Mouse (Mus musculus) liver, embryonic 12.5 days (tissue): Measurements from ENCODE around the gene Opn4. TPM values are rescaled to one million over a fixed set of nuclear protein-coding genes. Genes with fewer than 3 reads are reported as not detected.
A peak's percentile ranks its signal among the peaks of the same experiment; 100 is the strongest.

Experiments
- ATAC-seq: fragments of 200-750 bp; cut with Nextera tagmentation; 2 replicates; pipeline ENCODE4 v1.8.0; 2017; ENCODE audit warnings: moderate number of reproducible peaks, mild to moderate bottlenecking, moderate library complexity
- H3K27ac ChIP-seq: fragments of 300-500 bp; sonication (generic); 2 replicates; pipeline ENCODE4 v1.5.1; 2016; ENCODE audit warnings: mild to moderate bottlenecking
- H3K27me3 ChIP-seq: fragments of 300-500 bp; sonication (generic); replicated peaks from 2 replicates; pipeline ENCODE4 v1.6.1; 2016; ENCODE audit warnings: mild to moderate bottlenecking, moderate library complexity
- H3K36me3 ChIP-seq: fragments of 300-500 bp; sonication (generic); 2 replicates; pipeline ENCODE4 v1.6.1; 2016; ENCODE audit warnings: mild to moderate bottlenecking, moderate library complexity
- H3K4me1 ChIP-seq: fragments of 300-500 bp; sonication (generic); 2 replicates; pipeline ENCODE4 v1.6.1; 2016
- H3K4me2 ChIP-seq: fragments of 300-500 bp; sonication (generic); 2 replicates; pipeline ENCODE4 v1.6.1; 2016; ENCODE audit warnings: mild to moderate bottlenecking, moderate library complexity
- H3K4me3 ChIP-seq: fragments of 300-500 bp; sonication (generic); 2 replicates; pipeline ENCODE4 v1.5.1; 2016; ENCODE audit warnings: mild to moderate bottlenecking, moderate library complexity
- H3K9ac ChIP-seq: fragments of 300-500 bp; sonication (generic); 2 replicates; pipeline ENCODE4 v1.6.1; 2016; ENCODE audit warnings: mild to moderate bottlenecking, moderate library complexity
- H3K9me3 ChIP-seq: fragments of 300-500 bp; sonication (generic); replicated peaks from 2 replicates; pipeline ENCODE4 v1.6.1; 2016; ENCODE audit warnings: mild to moderate bottlenecking, moderate library complexity
- WGBS: fragments of 180-500 bp; shearing (Covaris S2); methylation state at CpG from one replicate; pipeline ENCODE4 v1.1.7; 2016; ENCODE audit not compliant: insufficient replicate concordance; 5-methylcytosine and 5-hydroxymethylcytosine counted together
- polyA plus RNA-seq: library from polyadenylated mRNA; unstranded; fragments of >200 nt; fragmentation: Nextera tagmentation; extraction: Ambion mirVana; gene quantifications from 2 replicates; pipeline ENCODE4 v1.2.1, GENCODE M21; 2016

Gene Opn4
- polyA plus RNA-seq, 1 experiment from 2014 or later: not detected

DNA sequence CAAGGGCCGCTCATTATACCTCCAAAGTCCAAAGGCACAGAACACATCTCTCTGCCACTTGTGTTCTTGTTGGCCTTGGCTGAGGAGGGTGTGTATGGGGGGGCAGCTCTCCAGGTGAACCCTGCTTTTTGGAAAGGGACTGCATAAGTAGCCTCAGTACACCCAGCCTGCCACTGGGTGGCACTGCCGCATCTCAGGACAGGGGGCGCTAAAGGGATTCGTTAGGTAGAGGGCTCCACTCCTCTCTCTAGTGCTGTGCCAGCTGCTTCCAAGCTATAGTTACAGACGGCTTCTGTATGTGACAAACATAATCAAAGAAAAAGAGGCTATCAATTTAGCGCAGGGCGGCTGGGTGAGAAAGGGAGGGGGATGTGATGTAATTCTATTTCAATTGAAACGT lies 16.9 kb upstream of the Opn4 start:
- 4% methylated on average over 8 of the region's 8 CpGs for WGBS
- Histone ChIP-seq H3K27me3 (peaks cover 25% of the 10 kb centered on the region), H3K9me3 (no peaks in the 10 kb centered on the region), H3K9ac (no peak overlapping the region), H3K4me3 (no peak overlapping the region), H3K36me3 (no peaks in the 10 kb centered on the region), H3K4me1 (peaks cover 42% of the 10 kb centered on the region), H3K4me2 (no peak overlapping the region), H3K27ac (no peak overlapping the region)
- peak; percentile 52 for ATAC-seq

DNA sequence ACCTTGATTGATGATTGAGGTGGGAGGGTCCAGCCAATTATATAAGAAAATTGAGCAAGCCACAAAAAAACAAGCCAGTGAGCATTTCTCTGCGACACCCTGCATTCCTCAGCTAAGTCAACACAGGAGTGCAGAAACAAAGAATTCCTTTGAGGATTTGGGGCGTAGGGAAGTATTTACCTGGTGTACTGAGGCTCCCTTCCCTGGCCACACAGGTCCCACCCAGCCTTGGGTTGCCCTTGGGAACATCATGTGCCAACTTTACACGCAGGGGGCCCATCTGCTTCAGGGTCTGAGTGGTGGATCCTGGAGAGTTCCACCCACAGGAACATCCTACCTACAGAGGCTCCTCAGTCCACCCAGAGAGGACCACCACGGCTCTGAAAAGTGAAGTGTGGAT lies 15.7 kb upstream of the Opn4 start:
- Histone ChIP-seq H3K27me3 (peaks cover 25% of the 10 kb centered on the region), H3K4me2 (peak overlapping the region; percentile 74), H3K36me3 (no peaks in the 10 kb centered on the region), H3K27ac (no peak overlapping the region), H3K4me1 (peaks cover 31% of the 10 kb centered on the region), H3K4me3 (no peak overlapping the region; the same call in 1 of the 2 replicates), H3K9ac (no peak overlapping the region), H3K9me3 (no peaks in the 10 kb centered on the region)
- no peak for ATAC-seq
- 73% methylated on average over 4 of the region's 4 CpGs for WGBS

DNA sequence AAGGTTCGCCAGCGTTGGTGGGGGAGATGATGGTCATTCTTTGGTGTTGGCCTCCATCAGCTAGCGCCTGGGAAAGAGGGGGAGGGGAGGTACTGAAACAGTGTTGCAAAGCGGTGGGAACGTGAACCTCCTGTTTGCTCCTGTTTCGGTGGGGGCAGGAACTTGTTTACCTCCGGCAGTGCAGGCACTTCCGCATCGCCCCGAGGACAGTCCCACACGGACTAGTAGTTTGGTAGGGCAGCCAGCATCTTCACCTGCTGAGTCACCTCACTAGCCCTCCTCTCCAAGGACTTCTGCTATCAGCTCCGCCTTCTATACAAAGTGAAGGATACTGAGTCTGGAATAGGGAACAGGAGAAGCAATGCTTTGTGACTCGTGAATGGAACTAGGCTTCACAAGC lies 15.1 kb upstream of the Opn4 start:
- H3K27ac ChIP-seq: no peak overlapping the region
- ATAC-seq: peak; percentile 65
- H3K27me3 ChIP-seq: peaks cover 25% of the 10 kb centered on the region
- WGBS: 3% methylated on average over 13 of the region's 13 CpGs
- H3K36me3 ChIP-seq: no peaks in the 10 kb centered on the region
- peak overlapping the region; percentile 61 for H3K9ac ChIP-seq
- peak overlapping the region; percentile 74 for H3K4me2 ChIP-seq
- H3K4me3 ChIP-seq: peak overlapping the region; percentile 53
- peaks cover 28% of the 10 kb centered on the region for H3K4me1 ChIP-seq
- H3K9me3 ChIP-seq: no peaks in the 10 kb centered on the region

DNA sequence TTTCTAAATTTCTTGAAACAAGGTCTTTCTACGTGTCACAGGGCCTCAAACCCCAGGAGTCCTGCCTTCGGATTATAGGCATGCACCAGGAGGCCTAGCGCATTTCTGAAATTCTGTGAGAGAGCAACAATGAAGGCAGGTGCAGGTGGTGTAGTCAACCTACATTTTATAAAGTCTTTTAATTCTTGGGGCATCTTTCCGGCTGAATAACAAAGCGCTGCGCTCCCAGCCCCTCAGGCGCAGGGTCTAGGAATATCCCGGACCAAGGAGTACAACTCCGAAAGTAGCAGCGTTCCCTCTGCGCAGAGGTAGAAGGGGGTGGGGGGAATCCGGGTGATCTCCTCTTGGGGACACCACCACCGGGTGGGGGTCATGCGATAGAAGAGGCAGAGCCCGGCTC lies 14.6 kb upstream of the Opn4 start:
- Histone ChIP-seq H3K9me3 (no peaks in the 10 kb centered on the region), H3K4me2 (peak overlapping the region; percentile 74), H3K36me3 (no peaks in the 10 kb centered on the region), H3K27me3 (peaks cover 28% of the 10 kb centered on the region), H3K9ac (peak overlapping the region; percentile 61), H3K27ac (no peak overlapping the region), H3K4me1 (peaks cover 28% of the 10 kb centered on the region), H3K4me3 (peak overlapping the region; percentile 53)
- no peak for ATAC-seq
- 26% methylated on average over 15 of the region's 15 CpGs for WGBS

DNA sequence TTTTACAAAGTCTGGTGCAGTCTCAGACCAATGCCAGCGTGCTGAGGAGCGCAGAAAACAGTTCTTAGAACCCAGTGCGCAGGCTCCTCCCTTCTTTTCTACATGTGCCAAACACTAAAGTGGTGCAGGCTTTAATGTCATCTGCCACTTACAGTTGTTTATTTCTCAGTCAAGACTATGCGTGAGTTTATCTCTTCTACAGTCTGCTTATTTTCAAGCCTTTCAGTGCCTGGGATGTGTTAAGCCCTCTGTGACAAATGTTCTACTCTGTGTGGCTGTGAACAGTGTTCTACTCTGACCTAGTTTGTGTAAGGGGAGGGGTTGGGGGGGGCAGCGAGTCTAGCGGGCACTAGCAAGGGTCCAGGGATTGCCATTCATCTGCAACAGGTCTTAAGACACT lies 13.6 kb upstream of the Opn4 start:
- Histone ChIP-seq H3K9ac (no peak overlapping the region), H3K4me1 (peaks cover 21% of the 10 kb centered on the region), H3K27me3 (peaks cover 35% of the 10 kb centered on the region), H3K27ac (no peak overlapping the region), H3K4me2 (no peak overlapping the region), H3K4me3 (no peak overlapping the region), H3K36me3 (no peaks in the 10 kb centered on the region), H3K9me3 (no peaks in the 10 kb centered on the region)
- 57% methylated on average over 6 of the region's 6 CpGs for WGBS
- no peak for ATAC-seq

DNA sequence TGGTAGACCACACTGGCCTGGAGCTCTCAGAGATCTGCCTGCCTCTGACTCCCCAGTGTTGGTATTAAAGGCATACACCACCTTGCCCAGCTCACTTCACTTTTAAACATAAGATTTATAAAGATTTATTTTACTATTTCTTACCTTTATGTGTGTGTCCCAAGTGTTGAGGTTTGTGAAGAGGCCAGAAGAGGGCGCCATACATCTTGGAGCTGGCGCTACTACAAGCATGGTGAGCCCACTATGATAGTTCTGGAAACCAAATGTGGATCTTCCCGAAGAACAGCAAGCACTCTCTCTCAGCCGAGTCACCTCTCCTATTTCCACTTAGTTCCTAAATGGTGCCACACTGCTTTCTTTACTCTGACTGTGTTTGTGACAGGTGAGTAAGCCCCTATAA lies 12.3 kb upstream of the Opn4 start:
- ATAC-seq: no peak

DNA sequence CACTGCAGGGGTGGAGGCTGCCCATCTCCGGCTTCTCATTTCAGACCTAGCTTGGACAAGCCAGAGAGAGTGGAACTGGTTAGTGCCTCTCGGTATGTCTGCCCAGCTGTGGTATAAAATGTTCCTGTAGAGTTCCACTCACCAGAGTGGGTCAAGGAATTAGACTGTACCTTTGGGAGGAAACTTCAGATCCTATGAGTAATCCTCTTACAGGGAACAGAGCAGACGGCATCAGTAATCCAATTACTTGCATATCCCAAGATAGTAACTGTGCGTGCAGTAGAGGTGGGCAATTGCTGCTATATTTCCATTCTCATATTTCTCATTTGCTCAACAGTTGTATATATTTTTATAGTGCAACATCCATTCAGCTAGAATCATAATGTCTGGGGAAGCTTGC lies 11.6 kb upstream of the Opn4 start:
- Histone ChIP-seq H3K4me3 (no peak overlapping the region), H3K27me3 (peaks cover 49% of the 10 kb centered on the region), H3K4me1 (peaks cover 16% of the 10 kb centered on the region), H3K9ac (no peak overlapping the region), H3K36me3 (no peaks in the 10 kb centered on the region), H3K4me2 (no peak overlapping the region), H3K9me3 (no peaks in the 10 kb centered on the region), H3K27ac (no peak overlapping the region)
- no peak for ATAC-seq
- 73% methylated on average over 4 of the region's 4 CpGs for WGBS

More for the DNA sequence above, 12.3 kb upstream of the Opn4 start:
- H3K36me3 ChIP-seq: no peaks in the 10 kb centered on the region
- peaks cover 48% of the 10 kb centered on the region for H3K27me3 ChIP-seq
- WGBS: 20% methylated on average over 4 of the region's 4 CpGs
- H3K4me2 ChIP-seq: no peak overlapping the region
- no peak overlapping the region for H3K27ac ChIP-seq
- no peak overlapping the region for H3K4me3 ChIP-seq
- H3K9ac ChIP-seq: no peak overlapping the region
- no peaks in the 10 kb centered on the region for H3K9me3 ChIP-seq
- H3K4me1 ChIP-seq: peaks cover 17% of the 10 kb centered on the region

DNA sequence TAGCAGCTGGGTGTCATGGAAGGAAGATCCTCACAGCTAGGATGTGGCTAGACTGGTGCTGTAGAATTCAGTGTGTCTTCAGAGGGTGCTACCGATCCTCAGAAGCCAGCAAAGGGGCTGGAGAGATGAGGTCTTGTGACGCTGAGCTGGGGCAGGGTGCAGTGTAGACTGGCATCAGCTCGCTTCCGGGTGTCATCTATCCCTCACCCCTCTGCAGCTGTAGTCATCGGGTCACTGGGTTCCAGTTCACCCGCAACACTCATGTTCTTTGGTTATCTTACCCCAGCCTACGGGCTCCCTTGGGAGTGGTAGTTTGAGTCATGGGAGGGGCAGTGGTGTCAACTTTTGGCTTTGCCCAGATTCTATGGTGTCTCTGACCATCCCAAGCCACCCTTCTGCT lies 2.0 kb upstream of the Opn4 start:
- Histone ChIP-seq H3K27me3 (peaks cover 15% of the 10 kb centered on the region; the same call in 1 of the 2 replicates), H3K4me2 (no peak overlapping the region), H3K36me3 (no peaks in the 10 kb centered on the region), H3K9me3 (no peaks in the 10 kb centered on the region), H3K9ac (no peak overlapping the region), H3K27ac (no peak overlapping the region), H3K4me3 (no peak overlapping the region), H3K4me1 (no peaks in the 10 kb centered on the region)
- ATAC-seq: no peak
- WGBS: 70% methylated on average over 7 of the region's 7 CpGs

DNA sequence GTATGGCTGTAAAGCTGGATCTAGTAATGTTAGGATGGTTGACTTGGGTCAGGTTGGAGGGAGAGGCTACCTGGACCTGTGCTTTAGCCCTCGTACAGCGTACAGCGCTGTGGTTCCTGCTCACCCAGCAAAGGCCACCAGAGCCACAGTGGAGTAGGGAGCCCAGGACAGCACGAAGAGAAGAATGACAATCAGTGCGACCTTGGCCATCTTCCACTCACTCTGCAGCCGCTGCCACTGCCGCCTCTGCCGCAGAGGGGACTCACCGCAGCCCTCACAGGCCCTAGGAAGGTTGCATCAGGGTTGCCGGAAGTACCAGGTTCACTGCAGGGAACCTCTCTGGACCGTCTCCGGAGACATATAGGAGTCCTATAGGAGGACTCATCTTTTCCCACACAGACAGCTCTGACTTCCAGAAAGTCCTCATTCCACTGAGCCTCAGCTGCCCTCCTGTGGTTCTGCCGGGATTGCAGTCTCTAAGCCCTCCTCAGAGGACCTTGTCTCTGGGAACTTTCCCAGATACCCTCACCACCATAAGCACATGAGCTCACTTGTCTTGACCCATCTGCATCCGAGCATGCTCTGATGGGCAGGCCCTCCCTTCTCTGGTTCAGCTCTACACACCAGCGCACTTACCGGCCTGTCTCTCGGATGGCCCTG lies 4.2 kb downstream of the Opn4 start:
- WGBS: 59% methylated on average over 17 of the region's 17 CpGs
- Histone ChIP-seq H3K4me1 (peaks cover 6% of the 10 kb centered on the region; the same call in 1 of the 2 replicates), H3K27ac (no peak overlapping the region), H3K4me3 (no peak overlapping the region), H3K9ac (no peak overlapping the region), H3K9me3 (no peaks in the 10 kb centered on the region), H3K27me3 (peaks cover 49% of the 10 kb centered on the region), H3K36me3 (no peaks in the 10 kb centered on the region), H3K4me2 (no peak overlapping the region)
- no peak for ATAC-seq

DNA sequence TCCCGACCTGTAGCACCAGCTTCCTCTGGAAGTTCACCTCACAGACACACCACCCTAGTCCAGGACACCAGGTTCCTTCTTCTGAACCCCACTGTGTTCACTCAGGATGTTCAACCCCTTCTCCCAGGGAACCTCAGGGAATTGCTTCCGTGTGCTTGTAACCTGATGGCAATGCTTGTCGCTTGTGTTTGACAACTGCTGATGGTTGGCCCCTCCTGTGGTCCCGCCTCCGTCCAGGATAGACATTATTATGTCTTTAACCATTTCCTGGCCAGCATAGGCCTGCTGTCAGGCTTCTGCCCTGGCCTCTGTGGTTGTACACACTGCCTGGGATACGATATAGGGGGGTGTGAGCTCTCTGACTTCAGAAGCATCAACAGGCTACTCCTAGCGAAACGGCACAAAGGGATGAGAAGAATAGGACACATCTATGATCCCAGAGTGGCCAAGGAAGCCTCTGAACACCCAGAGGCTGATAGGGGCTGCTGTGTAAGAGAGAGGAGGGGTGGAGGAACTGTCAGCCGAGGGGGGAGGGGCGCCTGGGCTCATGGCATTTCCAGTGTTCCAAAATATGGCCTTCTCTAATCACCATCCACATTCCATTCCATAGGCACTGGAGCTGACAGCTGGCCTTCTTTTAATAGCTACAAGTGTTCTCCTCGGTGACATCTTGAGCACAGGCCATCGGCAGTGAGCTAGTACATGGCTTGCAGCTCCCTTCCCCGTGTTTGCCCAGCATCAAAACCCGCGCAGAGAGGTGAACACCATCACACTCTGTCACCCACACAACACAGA lies 8.0 kb downstream of the Opn4 start:
- Histone ChIP-seq H3K4me1 (peaks cover 6% of the 10 kb centered on the region; the same call in 1 of the 2 replicates), H3K27me3 (peaks cover 34% of the 10 kb centered on the region), H3K4me3 (no peak overlapping the region), H3K9me3 (no peaks in the 10 kb centered on the region), H3K36me3 (no peaks in the 10 kb centered on the region), H3K4me2 (no peak overlapping the region), H3K9ac (no peak overlapping the region), H3K27ac (no peak overlapping the region)
- no peak for ATAC-seq
- WGBS: 63% methylated on average over 15 of the region's 15 CpGs

DNA sequence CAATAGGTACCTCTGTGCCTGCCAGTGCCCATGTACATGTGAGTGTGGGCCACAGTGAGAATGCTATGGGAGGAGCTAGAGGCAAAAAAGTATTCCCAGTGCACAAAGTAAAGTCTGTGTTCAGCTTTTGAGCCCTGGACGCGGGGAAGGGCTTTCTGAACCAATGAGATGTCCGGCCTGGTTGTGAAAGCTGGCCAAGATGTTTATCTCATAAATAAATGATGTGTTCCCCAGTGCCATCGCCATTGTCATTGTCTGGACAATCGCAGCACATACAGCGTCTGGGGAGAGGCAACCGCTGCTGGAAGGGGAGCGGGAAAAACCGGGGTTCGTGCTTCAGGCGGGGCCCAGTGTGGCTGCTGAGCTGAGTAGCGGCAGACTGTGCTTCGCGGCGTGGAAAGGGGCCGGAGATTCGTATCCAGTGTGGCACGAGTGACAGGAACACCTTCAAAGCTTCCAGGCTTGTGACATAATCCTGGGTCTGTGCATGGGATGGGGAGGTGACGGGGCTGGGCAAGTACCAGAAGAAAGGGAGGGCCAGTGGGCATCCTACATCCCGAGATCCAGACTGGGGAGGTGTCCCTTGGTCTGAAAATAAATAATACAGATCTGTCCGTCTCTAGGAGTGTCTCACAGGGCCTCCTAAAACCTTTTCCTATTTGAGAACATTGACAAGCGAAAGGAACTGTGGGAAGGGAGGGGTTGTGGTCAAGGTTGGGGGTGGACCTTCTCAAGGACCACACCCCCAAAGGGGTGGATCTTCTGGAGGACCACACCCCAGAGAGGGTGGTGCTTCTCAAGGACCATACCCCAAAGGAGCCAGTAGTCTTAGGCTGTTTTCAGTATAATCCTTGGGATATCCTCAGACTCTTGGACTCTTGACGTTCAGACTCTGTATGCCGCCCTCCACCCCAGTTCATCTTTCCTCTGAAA lies 8.9 kb downstream of the Opn4 start:
- Histone ChIP-seq H3K27ac (no peak overlapping the region), H3K4me2 (peak overlapping the region; percentile 21; the same call in 1 of the 2 replicates), H3K4me1 (peaks cover 6% of the 10 kb centered on the region; the same call in 1 of the 2 replicates)

More for the DNA sequence above, 8.9 kb downstream of the Opn4 start:
- ATAC-seq: no peak
- H3K9me3 ChIP-seq: no peaks in the 10 kb centered on the region
- H3K27me3 ChIP-seq: peaks cover 26% of the 10 kb centered on the region
- WGBS: 56% methylated on average over 24 of the region's 24 CpGs
- H3K36me3 ChIP-seq: no peaks in the 10 kb centered on the region
- H3K4me3 ChIP-seq: no peak overlapping the region
- H3K9ac ChIP-seq: no peak overlapping the region
